ENCODE assay signal across 31 mouse cellular contexts in genomic region chr9:92199564-92199963, GRCm38 (mm10). TPM values are rescaled to one million over a fixed set of nuclear protein-coding genes. Genes with fewer than 3 reads are reported as not detected.
DNase-seq lines count a peak whose midpoint lies in the region; ATAC-seq and TF ChIP-seq lines count a peak whose summit lies in the region.
"Had no signal": no experiment of that assay in that cellular context is flagged by ENCODE, and none has a peak within 500 bp of the region (broad histone marks: within the 10 kb centered on the region; RNA-seq: fewer than 3 reads in every experiment).

No protein-coding gene starts in this region.

- no peak overlapping the region for H3K27ac ChIP-seq in hindbrain, embryonic 16.5 days (ENCODE audit: low read depth, low read length)
- no peak overlapping the region for H3K27ac ChIP-seq in hindbrain, embryonic 13.5 days
- H3K27ac ChIP-seq in limb, embryonic 14.5 days (replicated peaks; ENCODE audit: low read depth, low read length) = no peak overlapping the region
- H3K27ac ChIP-seq in limb, embryonic 10.5 days = no peak overlapping the region
- no peak overlapping the region for H3K27ac ChIP-seq in forebrain, postnatal 0 days (ENCODE audit: low read depth, low read length)
- H3K27ac ChIP-seq: embryonic facial prominence, embryonic 15.5 days; stomach, embryonic 15.5 days had no signal

- no peaks in the 10 kb centered on the region for H3K9me3 ChIP-seq in hindbrain, embryonic 16.5 days (ENCODE audit: control insufficient read depth, low read length)
- no peaks in the 10 kb centered on the region for H3K9me3 ChIP-seq in hindbrain, embryonic 13.5 days
- no peaks in the 10 kb centered on the region for H3K9me3 ChIP-seq in limb, embryonic 14.5 days (ENCODE audit: control insufficient read depth, low read length)
- H3K9me3 ChIP-seq in limb, embryonic 10.5 days (replicated peaks) = no peaks in the 10 kb centered on the region
- H3K9me3 ChIP-seq in forebrain, postnatal 0 days (ENCODE audit: low read length) = no peaks in the 10 kb centered on the region
- H3K9me3 ChIP-seq: embryonic facial prominence, embryonic 15.5 days; stomach, embryonic 15.5 days had no signal

- TF ChIP-seq CTCF in forebrain, postnatal 0 days (IDR thresholded peaks at IDR 0.05; ENCODE audit: low read depth) = no peak

- DNase-seq in embryo, embryonic 11 days = peak; percentile 11
- DNase-seq in embryo, embryonic 9.5 days (ENCODE audit: extremely low spot score) = no peak
- DNase-seq in limb, embryonic 14.5 days (ENCODE audit: low spot score) = peak; percentile 21
- no peak for DNase-seq in limb, embryonic 10.5 days (ENCODE audit: low spot score)
- peak; percentile 30 for DNase-seq in forebrain, postnatal 0 days
- no peak for DNase-seq in lung, postnatal 36 days
- DNase-seq: adrenal gland, postnatal 14 days; cerebellum, adult 8-10 months; gastrocnemius, postnatal 10 days; kidney, adult 18-20 months; kidney, postnatal 4 days; liver, postnatal 0 days; right cerebral cortex, postnatal 4 days; thymus, postnatal 25 days had no signal

- H3K4me2 ChIP-seq in hindbrain, embryonic 16.5 days (ENCODE audit: low read length) = no peak overlapping the region
- H3K4me2 ChIP-seq in hindbrain, embryonic 13.5 days = no peak overlapping the region
- no peak overlapping the region for H3K4me2 ChIP-seq in limb, embryonic 14.5 days (replicated peaks; ENCODE audit: low read depth, low read length, severe bottlenecking)
- no peak overlapping the region for H3K4me2 ChIP-seq in forebrain, postnatal 0 days (ENCODE audit: low read depth)
- H3K4me2 ChIP-seq: embryonic facial prominence, embryonic 15.5 days; heart, embryonic 11.5 days; liver, embryonic 11.5 days; midbrain, embryonic 11.5 days; stomach, embryonic 15.5 days had no signal

- no peak overlapping the region for H3K4me3 ChIP-seq in hindbrain, embryonic 16.5 days (ENCODE audit: low read length)
- no peak overlapping the region for H3K4me3 ChIP-seq in hindbrain, embryonic 13.5 days
- no peak overlapping the region for H3K4me3 ChIP-seq in limb, embryonic 14.5 days (replicated peaks; ENCODE audit: low read length)
- no peak overlapping the region for H3K4me3 ChIP-seq in limb, embryonic 10.5 days
- no peak overlapping the region for H3K4me3 ChIP-seq in forebrain, postnatal 0 days (ENCODE audit: low read depth, low read length)
- H3K4me3 ChIP-seq: embryonic facial prominence, embryonic 15.5 days; stomach, embryonic 15.5 days had no signal

- H3K27me3 ChIP-seq in hindbrain, embryonic 16.5 days (replicated peaks; ENCODE audit: control insufficient read depth, insufficient read depth, low read length) = no peaks in the 10 kb centered on the region
- no peaks in the 10 kb centered on the region for H3K27me3 ChIP-seq in hindbrain, embryonic 13.5 days
- H3K27me3 ChIP-seq in limb, embryonic 14.5 days (ENCODE audit: control insufficient read depth, insufficient read depth, low read length) = no peaks in the 10 kb centered on the region
- no peaks in the 10 kb centered on the region for H3K27me3 ChIP-seq in limb, embryonic 10.5 days (ENCODE audit: low read depth, poor library complexity, severe bottlenecking)
- no peaks in the 10 kb centered on the region for H3K27me3 ChIP-seq in forebrain, postnatal 0 days (ENCODE audit: insufficient read depth, low read length)
- H3K27me3 ChIP-seq: embryonic facial prominence, embryonic 15.5 days; stomach, embryonic 15.5 days had no signal

- no peak overlapping the region for H3K9ac ChIP-seq in hindbrain, embryonic 16.5 days (ENCODE audit: low read depth, low read length)
- no peak overlapping the region for H3K9ac ChIP-seq in hindbrain, embryonic 13.5 days
- H3K9ac ChIP-seq in limb, embryonic 14.5 days (ENCODE audit: low read depth, low read length, severe bottlenecking) = no peak overlapping the region
- no peak overlapping the region for H3K9ac ChIP-seq in forebrain, postnatal 0 days
- H3K9ac ChIP-seq: embryonic facial prominence, embryonic 15.5 days; liver, postnatal 0 days; stomach, embryonic 15.5 days had no signal

- no peak for TF ChIP-seq POLR2A in limb, embryonic 14.5 days (IDR thresholded peaks at IDR 0.05; ENCODE audit: borderline replicate concordance, extremely low read depth, insufficient read depth, insufficient read length)

- H3K36me3 ChIP-seq in hindbrain, embryonic 16.5 days (ENCODE audit: control insufficient read depth, insufficient read depth, low read length) = no peaks in the 10 kb centered on the region
- H3K36me3 ChIP-seq in hindbrain, embryonic 13.5 days = no peaks in the 10 kb centered on the region
- H3K36me3 ChIP-seq in limb, embryonic 14.5 days (ENCODE audit: control insufficient read depth, insufficient read depth, low read length) = no peaks in the 10 kb centered on the region
- H3K36me3 ChIP-seq in limb, embryonic 10.5 days = no peaks in the 10 kb centered on the region
- no peaks in the 10 kb centered on the region for H3K36me3 ChIP-seq in forebrain, postnatal 0 days (ENCODE audit: insufficient read depth)
- H3K36me3 ChIP-seq: embryonic facial prominence, embryonic 15.5 days; stomach, embryonic 15.5 days had no signal

- 67% methylated on average over 5 of the region's 5 CpGs for WGBS in hindbrain, embryonic 16.5 days
- 77% methylated on average over 5 of the region's 5 CpGs for WGBS in hindbrain, embryonic 13.5 days
- 82% methylated on average over 5 of the region's 5 CpGs for whole genome bisulfite sequencing in limb, embryonic 14.5 days
- 88% methylated on average over 5 of the region's 5 CpGs for WGBS in limb, embryonic 10.5 days
- WGBS in forebrain, postnatal 0 days = 64% methylated on average over 5 of the region's 5 CpGs

- no peaks in the 10 kb centered on the region for H3K4me1 ChIP-seq in hindbrain, embryonic 16.5 days (ENCODE audit: control insufficient read depth, insufficient read depth, low read depth, low read length)
- H3K4me1 ChIP-seq in hindbrain, embryonic 13.5 days (replicated peaks) = no peaks in the 10 kb centered on the region
- no peaks in the 10 kb centered on the region for H3K4me1 ChIP-seq in limb, embryonic 14.5 days (ENCODE audit: control insufficient read depth, insufficient read depth, low read length)
- no peaks in the 10 kb centered on the region for H3K4me1 ChIP-seq in limb, embryonic 10.5 days
- H3K4me1 ChIP-seq in forebrain, postnatal 0 days (ENCODE audit: insufficient read depth) = no peaks in the 10 kb centered on the region
- H3K4me1 ChIP-seq: embryonic facial prominence, embryonic 15.5 days; stomach, embryonic 15.5 days had no signal

- ATAC-seq in hindbrain, embryonic 16.5 days = peak; percentile 64
- no peak for ATAC-seq in hindbrain, embryonic 13.5 days (ENCODE audit: low FRiP score)
- ATAC-seq in limb, embryonic 14.5 days (ENCODE audit: low FRiP score, low read depth) = no peak
- ATAC-seq in forebrain, postnatal 0 days = peak; percentile 53; the same call in 1 of the 2 replicates
- ATAC-seq: CD4-positive, CD25-positive, alpha-beta regulatory T cell, adult 4 months; inflammation-experienced regulatory T-cells, adult 6 months; liver, postnatal 0 days; lung, postnatal 0 days had no signal

RNA-seq across cellular contexts. Expression of gene Plscr5, which starts 6.8 kb away (rescaled TPM):
- 0.55 and 0.56 TPM in 2 replicates for polyA plus RNA-seq in hindbrain, embryonic 16.5 days (2015; fragmentation: Nextera tagmentation; extraction: Ambion mirVana)
- polyA plus RNA-seq in hindbrain, embryonic 13.5 days (2015; fragmentation: Nextera tagmentation; extraction: Ambion mirVana) = 0.14 and 0.32 TPM in 2 replicates
- polyA plus RNA-seq in limb, embryonic 14.5 days (2012; rRNA removed) = not detected in 2 replicates
- not detected in 2 replicates for polyA plus RNA-seq in limb, embryonic 14.5 days (2014; fragmentation: Nextera tagmentation; extraction: Ambion mirVana)
- not detected in 2 replicates for polyA plus RNA-seq in limb, embryonic 10.5 days (2016; fragmentation: Nextera tagmentation; extraction: Ambion mirVana)
- 0.24 TPM in 1 of 2 replicates, not detected in the other for total RNA-seq in forebrain, postnatal 0 days (2014; rRNA removed)
- polyA plus RNA-seq in forebrain, postnatal 0 days (2015; fragmentation: Nextera tagmentation; extraction: Ambion mirVana) = 0.20 and 0.68 TPM in 2 replicates
- total RNA-seq: adrenal gland, postnatal 14 days; common myeloid progenitor, adult 5-6 weeks; gastrocnemius, postnatal 10 days; granulocyte monocyte progenitor cell, adult 5-6 weeks; monocyte, adult 5-6 weeks had no signal
- polyA plus RNA-seq: CD4-positive, CD25-positive, alpha-beta regulatory T cell, adult 4 months; embryonic facial prominence, embryonic 15.5 days; heart, embryonic 11.5 days; heart, postnatal 0 days; inflammation-experienced regulatory T-cells, adult 6 months; kidney, embryonic 16.5 days; limb, embryonic 11.5 days; liver, embryonic 11.5 days; liver, postnatal 0 days; lung, postnatal 0 days; midbrain, embryonic 11.5 days; neural tube, embryonic 11.5 days; stomach, embryonic 15.5 days had no signal

RNA-seq across cellular contexts. Expression of gene Plscr1, which starts 50.0 kb away (rescaled TPM):
- polyA plus RNA-seq in hindbrain, embryonic 16.5 days (2015; fragmentation: Nextera tagmentation; extraction: Ambion mirVana) = 9.3 and 10.4 TPM in 2 replicates
- polyA plus RNA-seq in hindbrain, embryonic 13.5 days (2015; fragmentation: Nextera tagmentation; extraction: Ambion mirVana) = 10.3 and 11.2 TPM in 2 replicates
- 8.7 and 9.4 TPM in 2 replicates for polyA plus RNA-seq in limb, embryonic 14.5 days (2012; rRNA removed)
- 13.1 and 13.6 TPM in 2 replicates for polyA plus RNA-seq in limb, embryonic 14.5 days (2014; fragmentation: Nextera tagmentation; extraction: Ambion mirVana)
- 34.2 and 34.8 TPM in 2 replicates for polyA plus RNA-seq in limb, embryonic 10.5 days (2016; fragmentation: Nextera tagmentation; extraction: Ambion mirVana)
- total RNA-seq in forebrain, postnatal 0 days (2014; rRNA removed) = 5.1 and 6.9 TPM in 2 replicates
- polyA plus RNA-seq in forebrain, postnatal 0 days (2015; fragmentation: Nextera tagmentation; extraction: Ambion mirVana) = 5.0 and 6.1 TPM in 2 replicates

Comparison
In these comparisons a context has a peak if more than half of its experiments do, and no peak if none do; other contexts are left out.
1. DNase-seq: peak in embryo, embryonic 11 days (single experiment), limb, embryonic 14.5 days (single experiment) and forebrain, postnatal 0 days (single experiment); none in embryo, embryonic 9.5 days (single experiment), limb, embryonic 10.5 days (single experiment) and lung, postnatal 36 days (single experiment).
2. ATAC-seq: peak in hindbrain, embryonic 16.5 days (single experiment) and forebrain, postnatal 0 days (single experiment); none in hindbrain, embryonic 13.5 days (single experiment) and limb, embryonic 14.5 days (single experiment).